Mouse (Mus musculus) pancreas, adult 10 weeks (tissue): ENCODE results near the gene Thra. TPM values are rescaled to one million over a fixed set of nuclear protein-coding genes. Genes with fewer than 3 reads are reported as not detected.

Experiments
- polyA plus RNA-seq: library from polyadenylated mRNA; stranded (reverse); fragments of 350-450 nt; fragmentation: Illumina TruSeq; extraction: RNeasy Lipid Tissue Mini Kit (QIAGEN cat#74804); gene quantifications from one replicate; pipeline ENCODE4 v1.2.3, GENCODE M21; 2015; ENCODE audit warnings: low read depth, low replicate concordance; ENCODE audit not compliant: insufficient read depth

The Thra gene
- 21.8 TPM for polyA plus RNA-seq

GRCm38 (mm10) chr11:98740393-98741050 is at the start of gene Thra:
Gene Thra, plus strand, starts transcription at chr11:98740638.

GRCm38 (mm10) chr11:98701213-98701670 is 39.2 kb upstream of the Thra start, which contains the start of gene Csf3:
Gene Csf3, plus strand, starts transcription at chr11:98701263.

GRCm38 (mm10) chr11:98729119-98729588 is 11.3 kb upstream of the Thra start, which contains the start of gene Med24:
Gene Med24, minus strand, starts transcription at chr11:98729435.

GRCm38 (mm10) chr11:98774582-98775347 is 34.3 kb downstream of the Thra start, which contains the start of gene Nr1d1:
Gene Nr1d1, minus strand, starts transcription at chr11:98775333.

GRCm38 (mm10) chr11:98795015-98795713 is 54.7 kb downstream of the Thra start, which contains the start of gene Msl1:
Gene Msl1, plus strand, starts transcription at chr11:98795516.

GRCm38 (mm10) chr11:98804605-98805004 is 64.2 kb downstream of the Thra start, which contains the start of gene Casc3:
Gene Casc3, plus strand, starts transcription at chr11:98804905.

Other genes starting within 250 kb of the Thra start
- gene Ikzf3, start 194.6 kb upstream of the Thra start, polyA plus RNA-seq, result 1.4 TPM
- gene Zpbp2, start 189.5 kb upstream of the Thra start, polyA plus RNA-seq, result not detected
- 17.3 TPM for gene Ormdl3, start 153.3 kb upstream of the Thra start, polyA plus RNA-seq
- not detected for gene Lrrc3c, start 142.3 kb upstream of the Thra start, polyA plus RNA-seq
- not detected for gene Gm12355, start 115.0 kb upstream of the Thra start, polyA plus RNA-seq
- not detected for gene Gsdma3, start 114.3 kb upstream of the Thra start, polyA plus RNA-seq
- gene Gsdma2, start 93.9 kb upstream of the Thra start, polyA plus RNA-seq, result not detected
- gene Gsdma, start 76.3 kb upstream of the Thra start, polyA plus RNA-seq, result not detected
- 21.3 TPM for gene Psmd3, start 58.1 kb upstream of the Thra start, polyA plus RNA-seq
- gene Csf3, start 39.4 kb upstream of the Thra start, polyA plus RNA-seq, result not detected
- 10.4 TPM for gene Med24, start 11.2 kb upstream of the Thra start, polyA plus RNA-seq
- 4.8 TPM for gene Nr1d1, start 34.7 kb downstream of the Thra start, polyA plus RNA-seq
- gene Msl1, start 54.9 kb downstream of the Thra start, polyA plus RNA-seq, result 15.9 TPM
- 11.9 TPM for gene Casc3, start 64.3 kb downstream of the Thra start, polyA plus RNA-seq
- gene Rapgefl1, start 96.1 kb downstream of the Thra start, polyA plus RNA-seq, result 4.9 TPM
- 2.3 TPM for gene Wipf2, start 123.0 kb downstream of the Thra start, polyA plus RNA-seq
- gene Cdc6, start 167.2 kb downstream of the Thra start, polyA plus RNA-seq, result 0.83 TPM
- 5.0 TPM for gene Rara, start 187.2 kb downstream of the Thra start, polyA plus RNA-seq
- gene Gjd3, start 242.4 kb downstream of the Thra start, polyA plus RNA-seq, result not detected